Mouse (Mus musculus): ENCODE data around the gene Hopx. TPM values are rescaled to one million over a fixed set of nuclear protein-coding genes. Genes with fewer than 3 reads are reported as not detected.

Hopx gene
- polyA plus RNA-seq, 1 experiment, result 18.2 TPM

DNA sequence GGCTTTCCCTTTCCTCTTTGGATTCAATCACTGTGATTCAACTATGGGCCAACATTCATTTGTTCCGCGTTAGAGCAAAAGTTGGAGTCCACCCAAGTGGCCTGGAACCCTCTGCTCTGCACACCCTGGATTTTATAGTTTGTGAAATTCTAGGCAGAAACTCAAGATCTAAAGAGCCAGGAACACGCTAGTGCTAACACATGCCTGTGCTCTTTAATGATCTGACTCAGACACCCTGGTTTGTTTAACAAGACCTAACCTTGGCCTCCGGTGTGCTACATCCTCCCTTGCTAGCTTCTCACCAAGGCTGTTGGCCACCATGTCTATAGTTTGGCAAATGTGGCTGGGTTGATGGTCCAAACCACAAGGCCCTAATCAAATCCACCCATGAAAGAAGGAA, 34.2 kb downstream of the Hopx start:
- H3K27ac ChIP-seq (ENCODE audit: insufficient read depth, low read length), result no peak overlapping the region
- H3K27me3 ChIP-seq (ENCODE audit: control insufficient read depth, insufficient read depth, low read length), result no peaks in the 10 kb centered on the region
- H3K4me1 ChIP-seq (ENCODE audit: control insufficient read depth, insufficient read depth, insufficient read length), result no peaks in the 10 kb centered on the region
- no peak overlapping the region for H3K4me3 ChIP-seq (ENCODE audit: extremely low read depth, insufficient read depth, insufficient read length)
- no peak for DNase-seq (ENCODE audit: low read depth in 1 of 2, low spot score in 2 of 2)
- 88% methylated on average over 4 of the region's 4 CpGs for WGBS
- TF ChIP-seq POLR2A (IDR thresholded peaks at IDR 0.05; ENCODE audit: low read depth, low read length) (no peak), CTCF (IDR thresholded peaks at IDR 0.05; ENCODE audit: extremely low read depth, insufficient read depth, insufficient read length, insufficient replicate concordance) (no peak)
- H3K36me3 ChIP-seq (ENCODE audit: control insufficient read depth, insufficient read depth, low read length), result no peaks in the 10 kb centered on the region

- no peaks in the 10 kb centered on the region for H3K36me3 ChIP-seq (ENCODE audit: control insufficient read depth, insufficient read depth, low read length)
- H3K27ac ChIP-seq (ENCODE audit: insufficient read depth, low read length), result no peak overlapping the region
- H3K4me3 ChIP-seq (ENCODE audit: extremely low read depth, insufficient read depth, insufficient read length), result no peak overlapping the region
- TF ChIP-seq CTCF (IDR thresholded peaks at IDR 0.05; ENCODE audit: extremely low read depth, insufficient read depth, insufficient read length, insufficient replicate concordance), result no peak
- TF ChIP-seq POLR2A (IDR thresholded peaks at IDR 0.05; ENCODE audit: low read depth, low read length), result no peak
- no peak for DNase-seq (ENCODE audit: low read depth in 1 of 2, low spot score in 2 of 2)
- WGBS, result 81% methylated on average over 4 of the region's 4 CpGs
- H3K4me1 ChIP-seq (ENCODE audit: control insufficient read depth, insufficient read depth, insufficient read length), result no peaks in the 10 kb centered on the region
- H3K27me3 ChIP-seq (ENCODE audit: control insufficient read depth, insufficient read depth, low read length), result no peaks in the 10 kb centered on the region
Observed at GRCm38 (mm10) chr5:77075951-77076350, 39.0 kb downstream of the Hopx start.

DNA sequence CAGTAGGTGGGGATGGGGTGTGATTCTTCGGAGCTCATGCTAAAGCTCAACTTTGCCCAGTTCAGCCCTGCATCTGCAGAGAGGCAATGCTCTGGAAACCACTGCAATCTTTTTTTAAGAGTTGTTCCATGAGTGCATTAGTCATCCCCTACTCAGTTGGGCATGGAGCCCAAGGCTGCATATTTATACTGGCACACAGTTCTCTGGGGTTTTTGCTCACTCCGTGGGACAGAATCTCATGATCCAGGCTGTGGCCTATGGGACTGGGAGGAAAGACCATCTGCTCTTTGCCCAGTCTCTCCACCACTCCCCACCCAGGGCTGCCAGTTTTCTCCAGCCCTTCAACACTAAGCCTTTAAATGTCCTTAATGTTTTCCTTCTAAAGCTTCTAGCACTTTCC, 40.0 kb downstream of the Hopx start:
- no peak for DNase-seq (ENCODE audit: low read depth in 1 of 2, low spot score in 2 of 2)
- no peaks in the 10 kb centered on the region for H3K4me1 ChIP-seq (ENCODE audit: control insufficient read depth, insufficient read depth, insufficient read length)
- H3K4me3 ChIP-seq (ENCODE audit: extremely low read depth, insufficient read depth, insufficient read length), result no peak overlapping the region
- H3K27me3 ChIP-seq (ENCODE audit: control insufficient read depth, insufficient read depth, low read length), result no peaks in the 10 kb centered on the region
- no peak overlapping the region for H3K27ac ChIP-seq (ENCODE audit: insufficient read depth, low read length)
- 81% methylated on average over 2 of the region's 2 CpGs for WGBS
- H3K36me3 ChIP-seq (ENCODE audit: control insufficient read depth, insufficient read depth, low read length), result no peaks in the 10 kb centered on the region
- TF ChIP-seq POLR2A (IDR thresholded peaks at IDR 0.05; ENCODE audit: low read depth, low read length) (no peak), CTCF (IDR thresholded peaks at IDR 0.05; ENCODE audit: extremely low read depth, insufficient read depth, insufficient read length, insufficient replicate concordance) (no peak)

- WGBS, result 80% methylated on average over 8 of the region's 8 CpGs
- no peaks in the 10 kb centered on the region for H3K36me3 ChIP-seq (ENCODE audit: control insufficient read depth, insufficient read depth, low read length)
- H3K27ac ChIP-seq (ENCODE audit: insufficient read depth, low read length), result no peak overlapping the region
- H3K4me3 ChIP-seq (ENCODE audit: extremely low read depth, insufficient read depth, insufficient read length), result no peak overlapping the region
- H3K27me3 ChIP-seq (ENCODE audit: control insufficient read depth, insufficient read depth, low read length), result no peaks in the 10 kb centered on the region
- DNase-seq (ENCODE audit: low read depth in 1 of 2, low spot score in 2 of 2), result no peak
- no peaks in the 10 kb centered on the region for H3K4me1 ChIP-seq (ENCODE audit: control insufficient read depth, insufficient read depth, insufficient read length)
- no peak for TF ChIP-seq CTCF (IDR thresholded peaks at IDR 0.05; ENCODE audit: extremely low read depth, insufficient read depth, insufficient read length, insufficient replicate concordance)
- no peak for TF ChIP-seq POLR2A (IDR thresholded peaks at IDR 0.05; ENCODE audit: low read depth, low read length)
Observed at GRCm38 (mm10) chr5:77073794-77074193, 41.1 kb downstream of the Hopx start.

DNA sequence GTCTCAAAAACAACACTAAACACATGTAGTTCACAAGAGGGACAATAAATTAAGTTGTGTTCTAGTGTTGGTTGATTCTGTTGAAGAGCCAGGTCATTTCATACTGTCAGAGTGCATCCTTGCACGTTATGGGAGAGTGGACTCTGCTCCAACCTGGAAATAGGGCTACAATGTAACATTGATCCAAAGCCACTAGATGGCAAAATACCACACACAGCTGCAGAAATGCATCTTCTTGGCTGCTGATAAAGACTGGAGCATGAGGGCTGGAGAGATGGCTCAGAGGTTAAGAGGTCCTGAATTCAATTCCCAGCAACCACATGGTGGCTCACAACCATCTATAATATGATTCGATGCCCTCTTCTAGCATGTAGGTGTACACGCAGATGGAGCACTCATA, 43.3 kb downstream of the Hopx start:
- H3K27me3 ChIP-seq (ENCODE audit: control insufficient read depth, insufficient read depth, low read length), result no peaks in the 10 kb centered on the region
- 85% methylated on average over 3 of the region's 3 CpGs for WGBS
- no peaks in the 10 kb centered on the region for H3K4me1 ChIP-seq (ENCODE audit: control insufficient read depth, insufficient read depth, insufficient read length)
- no peak for DNase-seq (ENCODE audit: low read depth in 1 of 2, low spot score in 2 of 2)
- no peaks in the 10 kb centered on the region for H3K36me3 ChIP-seq (ENCODE audit: control insufficient read depth, insufficient read depth, low read length)
- TF ChIP-seq CTCF (IDR thresholded peaks at IDR 0.05; ENCODE audit: extremely low read depth, insufficient read depth, insufficient read length, insufficient replicate concordance) (no peak), POLR2A (IDR thresholded peaks at IDR 0.05; ENCODE audit: low read depth, low read length) (no peak)
- H3K4me3 ChIP-seq (ENCODE audit: extremely low read depth, insufficient read depth, insufficient read length), result no peak overlapping the region
- no peak overlapping the region for H3K27ac ChIP-seq (ENCODE audit: insufficient read depth, low read length)

DNA sequence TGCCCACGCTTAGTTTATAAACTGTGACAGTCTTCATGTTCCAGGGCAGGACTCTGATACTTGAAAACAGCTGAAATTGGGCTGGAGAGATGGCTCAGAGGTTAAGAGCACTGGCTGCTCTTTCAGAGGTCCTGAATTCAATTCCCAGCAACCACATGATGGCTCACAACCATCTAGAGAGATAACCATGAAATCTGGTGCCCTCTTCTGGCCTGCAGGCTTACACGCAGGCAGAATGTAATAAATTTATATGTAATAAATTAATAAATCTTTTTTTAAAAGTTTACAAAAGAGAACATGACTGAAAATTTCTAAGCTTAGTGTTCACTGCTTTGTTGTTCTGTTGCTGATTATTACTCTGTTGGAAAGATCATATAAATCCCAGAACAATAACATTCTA, 43.9 kb downstream of the Hopx start:
- TF ChIP-seq POLR2A (IDR thresholded peaks at IDR 0.05; ENCODE audit: low read depth, low read length) (no peak), CTCF (IDR thresholded peaks at IDR 0.05; ENCODE audit: extremely low read depth, insufficient read depth, insufficient read length, insufficient replicate concordance) (no peak)
- no peaks in the 10 kb centered on the region for H3K4me1 ChIP-seq (ENCODE audit: control insufficient read depth, insufficient read depth, insufficient read length)
- no peaks in the 10 kb centered on the region for H3K27me3 ChIP-seq (ENCODE audit: control insufficient read depth, insufficient read depth, low read length)
- no peak overlapping the region for H3K4me3 ChIP-seq (ENCODE audit: extremely low read depth, insufficient read depth, insufficient read length)
- no peak for DNase-seq (ENCODE audit: low read depth in 1 of 2, low spot score in 2 of 2)
- WGBS, result 76% methylated on average over 2 of the region's 2 CpGs
- H3K27ac ChIP-seq (ENCODE audit: insufficient read depth, low read length), result no peak overlapping the region
- H3K36me3 ChIP-seq (ENCODE audit: control insufficient read depth, insufficient read depth, low read length), result no peaks in the 10 kb centered on the region

DNA sequence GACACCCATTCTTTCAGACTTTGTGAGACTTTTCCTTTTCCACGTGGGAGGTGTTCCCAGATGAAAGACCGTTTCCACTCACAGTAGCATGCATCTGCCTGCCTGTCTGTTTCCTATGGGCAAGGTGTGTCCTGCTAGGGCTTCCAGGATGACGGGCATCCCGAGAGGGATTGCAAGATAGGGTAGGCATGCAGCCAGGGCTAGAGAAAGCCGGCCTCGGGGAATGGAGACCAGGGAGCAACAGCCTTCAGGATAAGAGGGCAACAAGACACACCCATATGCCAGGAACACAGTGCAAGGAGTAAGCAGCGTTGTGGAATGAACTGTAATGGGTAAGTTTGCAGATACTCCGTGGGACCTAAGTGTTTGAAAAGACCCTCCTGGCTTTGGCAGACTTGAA, 47.6 kb downstream of the Hopx start:
- Histone ChIP-seq H3K36me3 (ENCODE audit: control insufficient read depth, insufficient read depth, low read length) (no peaks in the 10 kb centered on the region), H3K27me3 (ENCODE audit: control insufficient read depth, insufficient read depth, low read length) (no peaks in the 10 kb centered on the region), H3K27ac (ENCODE audit: insufficient read depth, low read length) (no peak overlapping the region), H3K4me3 (ENCODE audit: extremely low read depth, insufficient read depth, insufficient read length) (no peak overlapping the region), H3K4me1 (ENCODE audit: control insufficient read depth, insufficient read depth, insufficient read length) (no peaks in the 10 kb centered on the region)
- WGBS, result 89% methylated on average over 8 of the region's 8 CpGs
- TF ChIP-seq CTCF (IDR thresholded peaks at IDR 0.05; ENCODE audit: extremely low read depth, insufficient read depth, insufficient read length, insufficient replicate concordance), result no peak
- TF ChIP-seq POLR2A (IDR thresholded peaks at IDR 0.05; ENCODE audit: low read depth, low read length), result no peak
- DNase-seq (ENCODE audit: low read depth in 1 of 2, low spot score in 2 of 2), result no peak

Data from spleen, adult 2 months (tissue).